Mouse (Mus musculus) spleen, adult 2 months (tissue): ENCODE measurements at regions not wholly inside any gene's neighbourhood (a gene's known extent, or its start where the extent isn't known, plus 50 kb on each side); places are given as distances from the start of the nearest gene placed in this dataset.

Source experiments
- DNase-seq, 2 experiments: peaks; one replicate each; pipeline versions ENCODE4 v3.0.0 to v3.0.0-alpha.2; 2012 to 2021; ENCODE audit warnings: low spot score in 2 of 2, low read depth in 1 of 2
- H3K27ac ChIP-seq: fragments of 200-500 bp; 2 replicates; pipeline ENCODE4 v1.5.1; 2012; ENCODE audit warnings: low read length, inconsistent platforms; ENCODE audit not compliant: insufficient read depth
- H3K27me3 ChIP-seq: fragments of 200-500 bp; 2 replicates; pipeline ENCODE4 v1.6.1; 2012; ENCODE audit warnings: mild to moderate bottlenecking, moderate library complexity, low read length, inconsistent platforms; ENCODE audit not compliant: control insufficient read depth, insufficient read depth
- H3K36me3 ChIP-seq: fragments of 200-500 bp; 2 replicates; pipeline ENCODE4 v1.6.1; 2012; ENCODE audit warnings: mild to moderate bottlenecking, low read length, inconsistent platforms; ENCODE audit not compliant: control insufficient read depth, insufficient read depth
- H3K4me1 ChIP-seq: fragments of 200-500 bp; 2 replicates; pipeline ENCODE4 v1.6.1; 2011; ENCODE audit warnings: inconsistent platforms; ENCODE audit not compliant: control insufficient read depth, insufficient read depth, insufficient read length
- H3K4me3 ChIP-seq: fragments of 200-500 bp; 2 replicates; pipeline ENCODE4 v1.5.1; 2011; ENCODE audit warnings: mild to moderate bottlenecking, inconsistent platforms; ENCODE audit not compliant: insufficient read depth, insufficient read length; ENCODE audit errors: extremely low read depth
- CTCF ChIP-seq: fragments of 200-500 bp; IDR thresholded peaks from 2 replicates; pipeline ENCODE4 v1.5.1; 2011; ENCODE audit warnings: mild to moderate bottlenecking, inconsistent platforms; ENCODE audit not compliant: insufficient read depth, insufficient read length, insufficient replicate concordance; ENCODE audit errors: extremely low read depth
- POLR2A ChIP-seq: fragments of 200-500 bp; IDR thresholded peaks from 2 replicates; pipeline ENCODE4 v1.6.1; 2011; ENCODE audit warnings: low read depth, low read length, inconsistent platforms
- WGBS: fragments of 180-500 bp; shearing (Covaris S2); methylation state at CpG from one replicate; pipeline ENCODE4 v1.1.7; 2018; 5-methylcytosine and 5-hydroxymethylcytosine counted together

DNA sequence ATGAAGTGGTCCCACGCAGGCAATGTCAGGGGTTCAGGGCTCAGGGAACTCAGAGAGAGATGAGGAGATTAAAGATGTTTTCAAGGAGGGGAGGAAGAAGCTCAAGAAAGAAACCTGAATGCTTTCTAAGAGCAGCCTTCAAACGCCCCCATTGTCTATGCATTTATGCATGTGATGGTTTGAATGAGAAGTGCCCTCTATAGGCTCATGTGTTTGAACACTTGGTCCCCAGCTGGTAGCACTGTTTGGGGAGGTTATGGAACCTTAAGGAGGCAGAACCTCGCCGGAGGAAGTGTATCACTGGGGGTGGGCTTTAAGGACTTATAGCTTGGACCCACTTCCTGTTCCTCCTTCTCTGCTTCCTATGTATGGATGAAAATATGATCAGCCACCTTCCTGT is 105.1 kb downstream of the Fam114a2 start:
- Histone ChIP-seq H3K4me1 (no peaks in the 10 kb centered on the region), H3K36me3 (no peaks in the 10 kb centered on the region), H3K4me3 (no peak overlapping the region), H3K27me3 (no peaks in the 10 kb centered on the region), H3K27ac (no peak overlapping the region)
- no peak for TF ChIP-seq POLR2A
- no peak for TF ChIP-seq CTCF
- DNase-seq, result no peak
- 76% methylated on average over 4 of the region's 4 CpGs for WGBS

DNA sequence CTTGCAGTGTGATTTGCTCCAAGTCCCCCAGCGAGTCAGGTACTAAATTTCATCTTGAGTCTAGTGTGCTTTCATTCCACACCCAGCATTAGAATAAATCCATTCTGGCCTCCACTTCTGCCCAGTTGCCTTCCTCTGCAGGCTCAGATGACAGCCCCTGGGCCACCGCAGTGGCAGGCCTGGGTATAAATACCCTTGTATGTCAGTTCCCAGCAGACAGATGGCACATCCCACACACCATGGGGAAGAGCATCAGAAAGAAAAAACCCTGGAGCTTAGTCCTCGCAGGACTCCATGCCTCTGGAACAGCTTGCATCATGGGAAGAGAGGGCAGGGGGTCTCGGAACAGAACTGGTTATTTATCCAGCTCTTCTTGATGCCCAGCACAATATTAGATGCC is 105.7 kb downstream of the Fam114a2 start:
- DNase-seq, result no peak
- Histone ChIP-seq H3K4me3 (no peak overlapping the region), H3K27ac (no peak overlapping the region), H3K4me1 (no peaks in the 10 kb centered on the region), H3K27me3 (no peaks in the 10 kb centered on the region), H3K36me3 (no peaks in the 10 kb centered on the region)
- TF ChIP-seq CTCF, result no peak
- no peak for TF ChIP-seq POLR2A
- 87% methylated on average over 4 of the region's 4 CpGs for WGBS

DNA sequence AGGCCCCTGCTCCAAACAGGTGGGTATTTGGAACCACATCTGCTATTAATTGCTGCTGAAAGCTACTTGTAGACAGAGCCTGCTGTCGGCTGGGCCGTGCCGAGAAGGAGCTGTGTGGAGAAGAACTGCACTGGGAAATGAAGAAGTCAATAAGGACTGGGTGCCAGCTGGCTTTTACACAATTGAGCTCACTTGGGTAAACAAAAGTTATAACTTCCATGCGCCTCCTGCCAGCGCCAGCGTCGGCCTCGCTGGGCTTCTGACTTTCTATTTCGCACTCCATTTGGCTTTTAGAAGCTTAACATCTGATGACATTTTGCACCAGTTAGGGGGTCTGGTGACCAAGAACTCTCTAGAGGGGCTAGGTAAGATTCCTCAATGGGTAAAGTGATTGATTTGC is 114.2 kb downstream of the Fam114a2 start:
- H3K27ac ChIP-seq, result no peak overlapping the region
- DNase-seq, result no peak
- TF ChIP-seq POLR2A (no peak), CTCF (no peak)
- no peaks in the 10 kb centered on the region for H3K27me3 ChIP-seq
- H3K4me3 ChIP-seq, result no peak overlapping the region
- WGBS, result 95% methylated on average over 9 of the region's 9 CpGs
- no peaks in the 10 kb centered on the region for H3K4me1 ChIP-seq
- H3K36me3 ChIP-seq, result no peaks in the 10 kb centered on the region

DNA sequence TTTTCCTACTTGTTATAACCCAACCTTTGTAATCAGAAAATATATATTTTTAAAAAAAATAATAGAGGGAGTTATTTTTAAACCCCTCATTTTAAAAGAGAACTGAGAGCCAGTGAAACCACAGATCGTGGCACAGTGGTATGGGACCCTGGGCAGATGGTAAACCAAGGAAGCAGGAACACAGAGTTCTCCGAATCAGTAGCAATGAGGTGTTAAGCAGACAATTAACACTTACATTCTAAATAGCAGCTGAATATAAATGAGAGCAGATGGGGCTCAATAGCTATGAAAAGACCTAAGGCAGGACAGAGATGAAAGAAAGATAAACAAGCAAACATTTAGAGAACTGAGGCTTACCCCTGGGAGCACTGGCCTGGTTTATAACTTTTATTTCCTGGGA is 116.8 kb downstream of the Fam114a2 start:
- DNase-seq, result no peak
- no peaks in the 10 kb centered on the region for H3K27me3 ChIP-seq
- no peaks in the 10 kb centered on the region for H3K36me3 ChIP-seq
- 33% methylated on average over 2 of the region's 2 CpGs for WGBS
- no peak overlapping the region for H3K4me3 ChIP-seq
- TF ChIP-seq POLR2A (no peak), CTCF (no peak)
- H3K4me1 ChIP-seq, result no peaks in the 10 kb centered on the region
- H3K27ac ChIP-seq, result no peak overlapping the region

DNA sequence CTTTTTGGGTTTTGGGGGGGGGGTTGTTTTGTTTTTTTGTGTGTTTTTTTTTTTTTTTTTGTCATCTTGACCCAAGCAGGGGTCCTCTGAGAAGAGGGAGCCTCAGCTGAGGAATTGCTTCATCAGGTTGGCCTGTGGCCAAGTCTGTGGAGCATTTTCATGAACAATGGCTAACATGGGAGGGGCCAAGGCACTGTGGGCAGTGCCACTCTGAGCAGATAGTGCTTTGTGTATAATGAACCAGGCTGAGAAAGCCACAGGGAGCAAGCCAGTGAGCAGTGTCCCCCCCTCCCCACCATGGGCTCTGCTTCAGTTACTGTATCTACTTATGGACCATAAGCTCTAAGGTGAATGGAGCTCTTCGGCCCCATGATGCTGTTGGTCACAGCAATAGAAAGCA is 119.1 kb downstream of the Fam114a2 start:
- TF ChIP-seq POLR2A (no peak), CTCF (no peak)
- WGBS, result 91% methylated on average over 1 of the region's 1 CpGs

DNA sequence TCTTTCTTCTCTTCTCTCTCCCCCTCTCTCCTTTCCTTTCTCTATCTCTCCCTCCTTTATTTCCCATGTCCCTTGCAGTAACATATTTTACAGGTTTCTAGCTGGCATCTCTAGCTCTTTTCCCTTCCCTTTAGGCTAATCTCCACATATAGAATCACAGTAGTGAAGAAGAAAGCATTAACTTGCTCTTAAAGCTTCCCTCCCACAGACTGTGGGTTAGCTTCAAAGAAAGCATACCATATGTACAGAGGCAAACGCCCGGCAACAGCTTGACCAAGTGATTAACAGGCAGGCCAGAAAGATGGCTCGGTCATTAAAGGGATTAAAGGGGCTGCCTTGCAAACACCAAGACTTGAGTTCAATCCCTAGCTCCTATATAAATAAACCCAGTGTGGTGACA is 122.0 kb downstream of the Fam114a2 start:
- H3K4me3 ChIP-seq, result no peak overlapping the region
- H3K4me1 ChIP-seq, result no peaks in the 10 kb centered on the region
- TF ChIP-seq CTCF (no peak), POLR2A (no peak)
- no peak for DNase-seq
- H3K36me3 ChIP-seq, result no peaks in the 10 kb centered on the region
- 48% methylated on average over 3 of the region's 3 CpGs for WGBS
- no peak overlapping the region for H3K27ac ChIP-seq
- H3K27me3 ChIP-seq, result no peaks in the 10 kb centered on the region

More for the DNA sequence above, 119.1 kb downstream of the Fam114a2 start:
- no peak overlapping the region for H3K4me3 ChIP-seq
- H3K27me3 ChIP-seq, result no peaks in the 10 kb centered on the region
- no peaks in the 10 kb centered on the region for H3K4me1 ChIP-seq
- H3K36me3 ChIP-seq, result no peaks in the 10 kb centered on the region
- no peak overlapping the region for H3K27ac ChIP-seq
- DNase-seq, result no peak

DNA sequence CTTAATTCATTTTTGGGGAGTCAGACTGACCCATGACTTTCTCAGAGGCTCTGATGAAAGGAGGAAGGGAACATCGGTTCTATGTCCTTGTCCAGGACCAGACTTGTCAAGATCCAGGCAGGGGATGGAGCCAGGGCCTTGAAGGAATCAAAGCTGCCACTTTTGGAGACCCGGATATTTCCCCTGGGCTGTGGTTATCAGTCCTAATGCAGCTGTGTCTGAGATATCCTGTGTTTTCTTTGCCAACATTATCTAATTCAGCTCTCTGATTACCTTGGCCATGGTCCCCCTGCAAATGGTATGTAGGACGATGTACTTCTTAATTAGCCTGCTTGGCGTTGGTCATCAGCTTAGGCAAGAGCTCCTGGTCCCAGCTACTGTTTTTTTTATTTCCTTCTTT is 127.6 kb downstream of the Fam114a2 start:
- H3K4me3 ChIP-seq, result no peak overlapping the region
- no peak for TF ChIP-seq CTCF
- TF ChIP-seq POLR2A, result no peak
- H3K36me3 ChIP-seq, result no peaks in the 10 kb centered on the region
- no peaks in the 10 kb centered on the region for H3K4me1 ChIP-seq
- no peak for DNase-seq
- no peak overlapping the region for H3K27ac ChIP-seq
- no peaks in the 10 kb centered on the region for H3K27me3 ChIP-seq
- WGBS, result 59% methylated on average over 4 of the region's 4 CpGs
